In the genomic region with DNA sequence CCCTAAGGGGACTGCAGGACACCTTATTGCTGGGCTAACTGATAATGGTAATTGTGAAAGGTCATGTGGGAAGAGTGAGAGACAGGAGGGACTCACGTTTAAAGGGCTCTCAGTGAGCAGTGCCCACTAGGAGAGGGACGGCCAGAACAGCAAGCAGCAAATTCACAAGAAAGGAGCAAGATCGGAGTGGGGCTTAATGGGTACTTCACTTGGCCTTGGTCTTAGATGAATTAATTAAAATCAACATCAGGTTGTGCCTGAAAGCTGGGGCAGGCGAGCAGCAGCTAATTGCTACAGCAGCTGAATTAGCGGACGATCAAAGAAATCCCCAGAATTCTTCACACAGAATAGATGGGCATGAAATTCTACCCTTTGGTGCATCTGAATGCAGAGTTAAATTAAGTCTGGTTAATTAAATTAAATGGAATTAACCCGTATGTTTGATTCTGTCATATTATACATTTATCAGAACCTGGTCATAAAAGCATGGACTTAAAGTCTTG, we compare ENCODE assay signal across 22 mouse cellular contexts.
DNase-seq lines count a peak whose midpoint lies in the region; ATAC-seq lines count a peak whose summit lies in the region.
"Had no signal": no experiment of that assay in that cellular context is flagged by ENCODE, and none has a peak within 500 bp of the region (broad histone marks: within the 10 kb centered on the region; RNA-seq: fewer than 3 reads in every experiment).

No protein-coding gene starts in this region.

- no peak overlapping the region for H3K4me2 ChIP-seq in midbrain, embryonic 11.5 days
- no peak overlapping the region for H3K4me2 ChIP-seq in midbrain, embryonic 15.5 days
- no peak overlapping the region for H3K4me2 ChIP-seq in forebrain, embryonic 12.5 days
- no peak overlapping the region for H3K4me2 ChIP-seq in forebrain, embryonic 14.5 days (ENCODE audit: low read length)
- H3K4me2 ChIP-seq: heart, embryonic 13.5 days; hindbrain, embryonic 12.5 days; hindbrain, embryonic 15.5 days had no signal

- H3K4me1 ChIP-seq in midbrain, embryonic 11.5 days (ENCODE audit: control insufficient read depth, insufficient read depth, low read length): no peaks in the 10 kb centered on the region
- H3K4me1 ChIP-seq in midbrain, embryonic 15.5 days: no peaks in the 10 kb centered on the region
- no peaks in the 10 kb centered on the region for H3K4me1 ChIP-seq in forebrain, embryonic 12.5 days
- H3K4me1 ChIP-seq in forebrain, embryonic 14.5 days (ENCODE audit: control insufficient read depth, insufficient read depth, low read length): no peaks in the 10 kb centered on the region; the same call in 1 of the 2 replicates
- H3K4me1 ChIP-seq: heart, embryonic 10.5 days; heart, embryonic 13.5 days; hindbrain, embryonic 15.5 days had no signal

- no peak for ATAC-seq in midbrain, embryonic 11.5 days (ENCODE audit: low FRiP score)
- no peak for ATAC-seq in midbrain, embryonic 15.5 days (replicated peaks)
- peak; percentile 74; the same call in 1 of the 2 replicates for ATAC-seq in forebrain, embryonic 12.5 days (ENCODE audit: low FRiP score)
- ATAC-seq in forebrain, embryonic 14.5 days: peak; percentile 63
- ATAC-seq: activated CD4-positive, CD25-positive, alpha-beta regulatory T cell, adult 4 months; CD4-positive, CD25-positive, alpha-beta regulatory T cell, adult 4 months; intestine, postnatal 0 days had no signal

- H3K9me3 ChIP-seq in midbrain, embryonic 11.5 days (ENCODE audit: control insufficient read depth, low read length): no peaks in the 10 kb centered on the region
- H3K9me3 ChIP-seq in midbrain, embryonic 15.5 days: no peaks in the 10 kb centered on the region
- H3K9me3 ChIP-seq in forebrain, embryonic 12.5 days: no peaks in the 10 kb centered on the region
- no peaks in the 10 kb centered on the region for H3K9me3 ChIP-seq in forebrain, embryonic 14.5 days (replicated peaks; ENCODE audit: control insufficient read depth, low read length)
- H3K9me3 ChIP-seq: heart, embryonic 10.5 days; heart, embryonic 13.5 days; hindbrain, embryonic 12.5 days; hindbrain, embryonic 15.5 days had no signal

- 76% methylated on average over 7 of the region's 7 CpGs for WGBS in midbrain, embryonic 11.5 days
- 48% methylated on average over 7 of the region's 7 CpGs for WGBS in midbrain, embryonic 15.5 days
- 26% methylated on average over 7 of the region's 7 CpGs for WGBS in forebrain, embryonic 12.5 days
- 5% methylated on average over 7 of the region's 7 CpGs for WGBS in forebrain, embryonic 14.5 days

- peak; percentile 72 for DNase-seq in midbrain, embryonic 11.5 days (ENCODE audit: low spot score, missing footprints)
- peak; percentile 58 for DNase-seq in forebrain, embryonic 14.5 days (ENCODE audit: low spot score)
- DNase-seq in MN1 (ENCODE audit: low spot score): no peak
- DNase-seq in heart, postnatal 4 days: no peak
- DNase-seq: adrenal gland, adult 8-10 months; adrenal gland, postnatal 25 days; cerebellum, adult 18-20 months; cerebellum, adult 9-10 months; cerebellum, postnatal 14 days; gastrocnemius, postnatal 10 days; gastrocnemius, postnatal 36 days; heart, adult 2 months; heart, postnatal 14 days had no signal

- no peaks in the 10 kb centered on the region for H3K36me3 ChIP-seq in midbrain, embryonic 11.5 days (ENCODE audit: control insufficient read depth, insufficient read depth, low read length)
- no peaks in the 10 kb centered on the region for H3K36me3 ChIP-seq in midbrain, embryonic 15.5 days (replicated peaks)
- no peaks in the 10 kb centered on the region for H3K36me3 ChIP-seq in forebrain, embryonic 12.5 days (replicated peaks)
- H3K36me3 ChIP-seq in forebrain, embryonic 14.5 days (ENCODE audit: control insufficient read depth, insufficient read depth, low read length): no peaks in the 10 kb centered on the region
- H3K36me3 ChIP-seq: heart, embryonic 10.5 days; heart, embryonic 13.5 days; hindbrain, embryonic 12.5 days; hindbrain, embryonic 15.5 days had no signal

- no peak overlapping the region for H3K9ac ChIP-seq in midbrain, embryonic 11.5 days (ENCODE audit: low read length)
- no peak overlapping the region for H3K9ac ChIP-seq in midbrain, embryonic 15.5 days
- no peak overlapping the region for H3K9ac ChIP-seq in forebrain, embryonic 12.5 days
- H3K9ac ChIP-seq in forebrain, embryonic 14.5 days (ENCODE audit: low read length): no peak overlapping the region
- H3K9ac ChIP-seq: heart, embryonic 13.5 days; hindbrain, embryonic 12.5 days; hindbrain, embryonic 15.5 days had no signal

- H3K4me3 ChIP-seq in midbrain, embryonic 11.5 days (ENCODE audit: low read depth, low read length): no peak overlapping the region
- no peak overlapping the region for H3K4me3 ChIP-seq in midbrain, embryonic 15.5 days
- H3K4me3 ChIP-seq in forebrain, embryonic 12.5 days (replicated peaks): no peak overlapping the region
- no peak overlapping the region for H3K4me3 ChIP-seq in forebrain, embryonic 14.5 days (ENCODE audit: low read depth, low read length)
- H3K4me3 ChIP-seq: heart, adult 2 months; heart, embryonic 10.5 days; heart, embryonic 13.5 days; hindbrain, embryonic 12.5 days; hindbrain, embryonic 15.5 days had no signal

- no peaks in the 10 kb centered on the region for H3K27me3 ChIP-seq in midbrain, embryonic 11.5 days (ENCODE audit: control insufficient read depth, insufficient read depth, low read length)
- no peaks in the 10 kb centered on the region for H3K27me3 ChIP-seq in midbrain, embryonic 15.5 days (replicated peaks)
- no peaks in the 10 kb centered on the region for H3K27me3 ChIP-seq in forebrain, embryonic 12.5 days
- no peaks in the 10 kb centered on the region for H3K27me3 ChIP-seq in forebrain, embryonic 14.5 days (replicated peaks; ENCODE audit: control insufficient read depth, insufficient read depth, low read length)
- H3K27me3 ChIP-seq: heart, embryonic 13.5 days; hindbrain, embryonic 15.5 days had no signal

- H3K27ac ChIP-seq in midbrain, embryonic 11.5 days (ENCODE audit: low read depth, low read length): no peak overlapping the region
- H3K27ac ChIP-seq in midbrain, embryonic 15.5 days: no peak overlapping the region
- H3K27ac ChIP-seq in forebrain, embryonic 12.5 days: 0 out of 2 replicates have a peak overlapping the region, but pooled peaks have one; percentile 1
- no peak overlapping the region for H3K27ac ChIP-seq in forebrain, embryonic 14.5 days (ENCODE audit: low read depth, low read length)
- H3K27ac ChIP-seq: heart, adult 2 months; heart, embryonic 10.5 days; heart, embryonic 13.5 days; hindbrain, embryonic 12.5 days; hindbrain, embryonic 15.5 days had no signal

Comparison
In these comparisons a context has a peak if more than half of its experiments do, and no peak if none do; other contexts are left out.
1. ATAC-seq: peak in forebrain, embryonic 12.5 days (single experiment) and forebrain, embryonic 14.5 days (single experiment); none in midbrain, embryonic 11.5 days (single experiment) and midbrain, embryonic 15.5 days (single experiment).
2. DNase-seq: peak in midbrain, embryonic 11.5 days (single experiment) and forebrain, embryonic 14.5 days (single experiment); none in MN1 (single experiment) and heart, postnatal 4 days (single experiment).